In genomic region chr14:25707691-25708181, GRCm38 (mm10) we compare ENCODE assay signal across 9 mouse cellular contexts. TPM values are rescaled to one million over a fixed set of nuclear protein-coding genes. Genes with fewer than 3 reads are reported as not detected.
A peak's percentile ranks its signal among the peaks of the same experiment; 100 is the strongest.
DNase-seq lines count a peak whose midpoint lies in the region; ATAC-seq and TF ChIP-seq lines count a peak whose summit lies in the region.
"Had no signal": no experiment of that assay in that cellular context is flagged by ENCODE, and none has a peak within 500 bp of the region (broad histone marks: within the 10 kb centered on the region; RNA-seq: fewer than 3 reads in every experiment).

No protein-coding gene starts in this region.

- no peak overlapping the region for H3K27ac ChIP-seq in liver, embryonic 12.5 days
- H3K27ac ChIP-seq in hindbrain, postnatal 0 days: no peak overlapping the region
- peak overlapping the region; percentile 52; the same call in 1 of the 2 replicates for H3K27ac ChIP-seq in limb, embryonic 13.5 days

- peaks cover 45% of the 10 kb centered on the region for H3K4me1 ChIP-seq in liver, embryonic 12.5 days
- no peaks in the 10 kb centered on the region for H3K4me1 ChIP-seq in hindbrain, postnatal 0 days (ENCODE audit: insufficient read depth, low read length)
- peaks cover 44% of the 10 kb centered on the region for H3K4me1 ChIP-seq in limb, embryonic 13.5 days

- H3K4me3 ChIP-seq in liver, embryonic 12.5 days: no peak overlapping the region
- no peak overlapping the region for H3K4me3 ChIP-seq in hindbrain, postnatal 0 days (ENCODE audit: low read length)
- H3K4me3 ChIP-seq in limb, embryonic 13.5 days: no peak overlapping the region
- H3K4me3 ChIP-seq: erythroblast, embryonic 14.5 days had no signal

- no peak for ATAC-seq in liver, embryonic 12.5 days
- ATAC-seq in hindbrain, postnatal 0 days: peak; percentile 46
- no peak for ATAC-seq in limb, embryonic 13.5 days (ENCODE audit: low FRiP score, low read depth)
- no peak for ATAC-seq in erythroid progenitor cell, adult 5-6 weeks (replicated peaks; ENCODE audit: low FRiP score, poor library complexity, severe bottlenecking)

- 36% methylated on average over 5 of the region's 5 CpGs for WGBS in liver, embryonic 12.5 days (ENCODE audit: insufficient replicate concordance)
- WGBS in hindbrain, postnatal 0 days: 62% methylated on average over 5 of the region's 5 CpGs
- 54% methylated on average over 5 of the region's 5 CpGs for WGBS in limb, embryonic 13.5 days

- H3K9ac ChIP-seq in liver, embryonic 12.5 days: no peak overlapping the region
- H3K9ac ChIP-seq in hindbrain, postnatal 0 days (replicated peaks; ENCODE audit: low read length): no peak overlapping the region
- no peak overlapping the region for H3K9ac ChIP-seq in limb, embryonic 13.5 days

- no peaks in the 10 kb centered on the region for H3K36me3 ChIP-seq in liver, embryonic 12.5 days
- H3K36me3 ChIP-seq in hindbrain, postnatal 0 days (ENCODE audit: insufficient read depth, low read length): no peaks in the 10 kb centered on the region
- no peaks in the 10 kb centered on the region for H3K36me3 ChIP-seq in limb, embryonic 13.5 days

- DNase-seq in liver: peak; percentile 45
- peak; percentile 68 for DNase-seq in adrenal gland, adult 2 months
- peak; percentile 66 for DNase-seq in gastrocnemius, adult 18-20 months (ENCODE audit: low spot score)
- DNase-seq in hindbrain, postnatal 0 days (ENCODE audit: low spot score): peak; percentile 87
- DNase-seq in right cerebral cortex, postnatal 14 days: peak; percentile 71

- H3K27me3 ChIP-seq in liver, embryonic 12.5 days (replicated peaks): no peaks in the 10 kb centered on the region
- H3K27me3 ChIP-seq in hindbrain, postnatal 0 days (ENCODE audit: insufficient read depth, low read length): no peaks in the 10 kb centered on the region
- H3K27me3 ChIP-seq in limb, embryonic 13.5 days: no peaks in the 10 kb centered on the region

- H3K9me3 ChIP-seq in liver, embryonic 12.5 days (replicated peaks): no peaks in the 10 kb centered on the region
- H3K9me3 ChIP-seq in hindbrain, postnatal 0 days (ENCODE audit: low read length): no peaks in the 10 kb centered on the region
- no peaks in the 10 kb centered on the region for H3K9me3 ChIP-seq in limb, embryonic 13.5 days

- TF ChIP-seq CTCF in hindbrain, postnatal 0 days (IDR thresholded peaks at IDR 0.05; ENCODE audit: low read depth): peak; percentile 98

- H3K4me2 ChIP-seq in liver, embryonic 12.5 days: no peak overlapping the region
- no peak overlapping the region for H3K4me2 ChIP-seq in hindbrain, postnatal 0 days (ENCODE audit: low read depth, low read length)
- no peak overlapping the region for H3K4me2 ChIP-seq in limb, embryonic 13.5 days (replicated peaks)

RNA-seq across cellular contexts. Expression of gene Ppif, which starts 13.8 kb away (rescaled TPM):
- polyA plus RNA-seq in liver, embryonic 12.5 days (2016; fragmentation: Nextera tagmentation; extraction: Ambion mirVana): 46.8 and 48.4 TPM in 2 replicates
- total RNA-seq in adrenal gland, adult 2 months (2021): 10 to 100 TPM; 21.2 to 34.6 TPM
- 103 and 109 TPM in 2 replicates for polyA plus RNA-seq in adrenal gland, adult 2 months (2012; rRNA removed)
- 10 to 100 TPM; 27.3 to 33.8 TPM for total RNA-seq in gastrocnemius, adult 18-20 months (2021)
- total RNA-seq in hindbrain, postnatal 0 days (2014; rRNA removed): 55.3 and 55.4 TPM in 2 replicates
- polyA plus RNA-seq in hindbrain, postnatal 0 days (2015; fragmentation: Nextera tagmentation; extraction: Ambion mirVana): 46.1 and 46.7 TPM in 2 replicates
- 31.8 and 34.4 TPM in 2 replicates for polyA plus RNA-seq in limb, embryonic 13.5 days (2015; fragmentation: Nextera tagmentation; extraction: Ambion mirVana)
- total RNA-seq in erythroid progenitor cell, adult 5-6 weeks (2015; ENCODE audit: low replicate concordance): 4.2 and 14.1 TPM in 2 replicates
- total RNA-seq in erythroid progenitor cell, adult 5-6 weeks (2017; ENCODE audit: low replicate concordance): 0.91 and 1.9 TPM in 2 replicates
